8 mouse cellular contexts compared by ENCODE assay signal in genomic region chr11:5314330-5314741, GRCm38 (mm10). TPM values are rescaled to one million over a fixed set of nuclear protein-coding genes. Genes with fewer than 3 reads are reported as not detected.
DNase-seq lines count a peak whose midpoint lies in the region; ATAC-seq and TF ChIP-seq lines count a peak whose summit lies in the region.
"Had no signal": no experiment of that assay in that cellular context is flagged by ENCODE, and none has a peak within 500 bp of the region (broad histone marks: within the 10 kb centered on the region; RNA-seq: fewer than 3 reads in every experiment).

No protein-coding gene starts in this region.

- DNase-seq in layer of hippocampus, adult 2 months (ENCODE audit: low spot score in 2 of 2) = no peak
- no peak for DNase-seq in layer of hippocampus, postnatal 10 days (ENCODE audit: low spot score in 2 of 2)
- peak; percentile 76 for DNase-seq in embryonic facial prominence, embryonic 14.5 days (ENCODE audit: low spot score)
- DNase-seq in hindbrain, embryonic 14.5 days (ENCODE audit: low spot score) = peak; percentile 28
- DNase-seq in gastrocnemius, adult 2 months = no peak
- no peak for DNase-seq in urinary bladder, postnatal 36 days (ENCODE audit: low spot score in 2 of 2)
- DNase-seq: thymus, postnatal 36 days had no signal

- no peak overlapping the region for H3K9ac ChIP-seq in embryonic facial prominence, embryonic 14.5 days (ENCODE audit: low read depth, low read length)
- H3K9ac ChIP-seq in hindbrain, embryonic 14.5 days = no peak overlapping the region
- no peak overlapping the region for H3K9ac ChIP-seq in midbrain, embryonic 16.5 days (ENCODE audit: low read depth, low read length)

- H3K27me3 ChIP-seq in embryonic facial prominence, embryonic 14.5 days (replicated peaks; ENCODE audit: control insufficient read depth, insufficient read depth, low read length) = no peaks in the 10 kb centered on the region
- H3K27me3 ChIP-seq in hindbrain, embryonic 14.5 days (ENCODE audit: control insufficient read depth, insufficient read depth, low read length) = no peaks in the 10 kb centered on the region
- no peaks in the 10 kb centered on the region for H3K27me3 ChIP-seq in midbrain, embryonic 16.5 days (ENCODE audit: control insufficient read depth, insufficient read depth, low read depth, low read length)

- H3K27ac ChIP-seq in layer of hippocampus, adult 2 months = peak overlapping the region; percentile 75
- H3K27ac ChIP-seq in embryonic facial prominence, embryonic 14.5 days (replicated peaks; ENCODE audit: low read depth, low read length) = peak overlapping the region; percentile 69
- H3K27ac ChIP-seq in hindbrain, embryonic 14.5 days = peak overlapping the region; percentile 79
- peak overlapping the region; percentile 70 for H3K27ac ChIP-seq in midbrain, embryonic 16.5 days (ENCODE audit: low read length)
- H3K27ac ChIP-seq in gastrocnemius, adult 2 months = no peak overlapping the region

- intact Hi-C loops in gastrocnemius, adult 2 months (cut with DNase I) = no loop called here

- H3K9me3 ChIP-seq in embryonic facial prominence, embryonic 14.5 days (ENCODE audit: control insufficient read depth, low read length) = no peaks in the 10 kb centered on the region
- no peaks in the 10 kb centered on the region for H3K9me3 ChIP-seq in hindbrain, embryonic 14.5 days (ENCODE audit: control insufficient read depth, low read length)
- no peaks in the 10 kb centered on the region for H3K9me3 ChIP-seq in midbrain, embryonic 16.5 days (replicated peaks; ENCODE audit: control insufficient read depth, low read length, poor library complexity, severe bottlenecking)

- TF ChIP-seq CTCF in layer of hippocampus, adult 2 months (conservative IDR thresholded peaks at IDR 0.05) = no peak
- TF ChIP-seq CTCF in gastrocnemius, adult 2 months (IDR thresholded peaks at IDR 0.05) = no peak

- ATAC-seq in embryonic facial prominence, embryonic 14.5 days (ENCODE audit: low read depth) = peak; percentile 77
- no peak for ATAC-seq in hindbrain, embryonic 14.5 days (ENCODE audit: low FRiP score)
- ATAC-seq in midbrain, embryonic 16.5 days = 0 out of 2 replicates have a peak, but pooled peaks have one; percentile 15

- no peaks in the 10 kb centered on the region for H3K36me3 ChIP-seq in embryonic facial prominence, embryonic 14.5 days (ENCODE audit: control insufficient read depth, insufficient read depth, low read length)
- no peaks in the 10 kb centered on the region for H3K36me3 ChIP-seq in hindbrain, embryonic 14.5 days (replicated peaks; ENCODE audit: control insufficient read depth, insufficient read depth)
- H3K36me3 ChIP-seq in midbrain, embryonic 16.5 days (ENCODE audit: control insufficient read depth, insufficient read depth, low read length) = no peaks in the 10 kb centered on the region

- H3K4me2 ChIP-seq in embryonic facial prominence, embryonic 14.5 days (ENCODE audit: low read depth, low read length) = no peak overlapping the region
- no peak overlapping the region for H3K4me2 ChIP-seq in hindbrain, embryonic 14.5 days (replicated peaks)
- no peak overlapping the region for H3K4me2 ChIP-seq in midbrain, embryonic 16.5 days (ENCODE audit: low read length)

- 8% methylated on average over 3 of the region's 3 CpGs for WGBS in embryonic facial prominence, embryonic 14.5 days
- 22% methylated on average over 3 of the region's 3 CpGs for WGBS in hindbrain, embryonic 14.5 days
- 8% methylated on average over 3 of the region's 3 CpGs for WGBS in midbrain, embryonic 16.5 days

- no peak overlapping the region for H3K4me3 ChIP-seq in layer of hippocampus, adult 2 months
- H3K4me3 ChIP-seq in embryonic facial prominence, embryonic 14.5 days (ENCODE audit: low read depth, low read length) = no peak overlapping the region
- no peak overlapping the region for H3K4me3 ChIP-seq in hindbrain, embryonic 14.5 days (replicated peaks; ENCODE audit: low read length)
- no peak overlapping the region for H3K4me3 ChIP-seq in midbrain, embryonic 16.5 days (ENCODE audit: low read depth, low read length)
- H3K4me3 ChIP-seq in gastrocnemius, adult 2 months = no peak overlapping the region

- peaks cover 35% of the 10 kb centered on the region for H3K4me1 ChIP-seq in embryonic facial prominence, embryonic 14.5 days (ENCODE audit: control insufficient read depth, insufficient read depth, low read length)
- peaks cover 39% of the 10 kb centered on the region for H3K4me1 ChIP-seq in hindbrain, embryonic 14.5 days (replicated peaks; ENCODE audit: control insufficient read depth, insufficient read depth, low read length)
- peaks cover 35% of the 10 kb centered on the region for H3K4me1 ChIP-seq in midbrain, embryonic 16.5 days (ENCODE audit: control insufficient read depth, insufficient read depth, low read length)

RNA-seq across cellular contexts. Expression of gene Kremen1, which starts 53.0 kb away (rescaled TPM):
- total RNA-seq in layer of hippocampus, adult 2 months (2021) = 10 to 100 TPM; 14.7 to 14.8 TPM
- total RNA-seq in layer of hippocampus, postnatal 10 days (2021) = 10 to 100 TPM; 10.8 to 11.0 TPM
- polyA plus RNA-seq in embryonic facial prominence, embryonic 14.5 days (2014; fragmentation: Nextera tagmentation; extraction: Ambion mirVana) = 24.1 and 26.7 TPM in 2 replicates
- polyA plus RNA-seq in hindbrain, embryonic 14.5 days (2014; fragmentation: Nextera tagmentation; extraction: Ambion mirVana) = 3.9 and 5.7 TPM in 2 replicates
- polyA plus RNA-seq in midbrain, embryonic 16.5 days (2015; fragmentation: Nextera tagmentation; extraction: Ambion mirVana) = 4.0 and 4.8 TPM in 2 replicates
- 10 to 100 TPM; 39.4 to 58.7 TPM for total RNA-seq in gastrocnemius, adult 2 months (2021)

Comparison
In these comparisons a context has a peak if more than half of its experiments do, and no peak if none do; other contexts are left out.
1. DNase-seq: peak in embryonic facial prominence, embryonic 14.5 days (single experiment) and hindbrain, embryonic 14.5 days (single experiment); none in layer of hippocampus, adult 2 months (0 of 2), layer of hippocampus, postnatal 10 days (0 of 2), gastrocnemius, adult 2 months (single experiment) and urinary bladder, postnatal 36 days (0 of 2).